Mouse (Mus musculus): Measurements from ENCODE around the gene Dnah10. TPM values are rescaled to one million over a fixed set of nuclear protein-coding genes. Genes with fewer than 3 reads are reported as not detected.
"Not testable (repeated sequence)": the region's sequence is repeated elsewhere in the genome, so short reads cannot be mapped to it uniquely, and the experiment has no call there.

Dnah10 gene
- polyA plus RNA-seq, 1 experiment, result 0.38 TPM

- Histone ChIP-seq H3K27ac (ENCODE audit: control insufficient read depth, insufficient read depth, low read length) (no peak overlapping the region), H3K36me3 (ENCODE audit: control insufficient read depth, insufficient read depth, low read length) (no peaks in the 10 kb centered on the region), H3K4me3 (ENCODE audit: control insufficient read depth, insufficient read depth, low read length) (no peak overlapping the region), H3K4me1 (replicated peaks; ENCODE audit: control insufficient read depth, insufficient read depth, low read length) (no peaks in the 10 kb centered on the region), H3K27me3 (ENCODE audit: control insufficient read depth, insufficient read depth, low read length) (no peaks in the 10 kb centered on the region)
- TF ChIP-seq POLR2A (IDR thresholded peaks at IDR 0.05; ENCODE audit: control insufficient read depth, extremely low read depth, insufficient read depth, low read length, poor library complexity) (no peak), CTCF (IDR thresholded peaks at IDR 0.05; ENCODE audit: borderline replicate concordance, control insufficient read depth, extremely low read depth, insufficient read depth, low read length, poor library complexity) (no peak)
- 91% methylated on average over 9 of the region's 9 CpGs for WGBS
- no peak for DNase-seq
These were observed 26.8 kb downstream of the Dnah10 start for GRCm38 (mm10) chr5:124751656-124752055.

DNA sequence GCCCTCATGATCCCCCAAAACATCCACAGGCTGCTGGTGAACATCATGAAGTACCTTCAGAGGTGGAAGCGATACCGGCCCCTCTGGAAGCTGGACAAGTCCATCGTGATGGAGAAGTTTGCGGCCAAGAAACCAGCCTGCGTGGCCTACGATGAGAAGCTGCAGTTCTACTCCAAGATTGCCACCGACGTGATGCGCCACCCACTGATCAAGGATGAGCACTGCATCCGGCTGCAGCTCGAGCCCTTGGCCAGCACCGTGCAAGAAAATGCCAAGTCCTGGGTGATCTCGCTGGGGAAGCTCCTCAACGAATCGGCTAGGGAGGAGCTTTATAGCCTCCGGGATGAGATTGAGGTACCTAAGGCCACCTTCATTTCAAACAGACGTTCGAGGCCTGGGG lies 36.1 kb downstream of the Dnah10 start:
- TF ChIP-seq CTCF (IDR thresholded peaks at IDR 0.05; ENCODE audit: borderline replicate concordance, control insufficient read depth, extremely low read depth, insufficient read depth, low read length, poor library complexity) (peak; percentile 70; the same call in 1 of the 2 replicates), POLR2A (IDR thresholded peaks at IDR 0.05; ENCODE audit: control insufficient read depth, extremely low read depth, insufficient read depth, low read length, poor library complexity) (no peak)

DNA sequence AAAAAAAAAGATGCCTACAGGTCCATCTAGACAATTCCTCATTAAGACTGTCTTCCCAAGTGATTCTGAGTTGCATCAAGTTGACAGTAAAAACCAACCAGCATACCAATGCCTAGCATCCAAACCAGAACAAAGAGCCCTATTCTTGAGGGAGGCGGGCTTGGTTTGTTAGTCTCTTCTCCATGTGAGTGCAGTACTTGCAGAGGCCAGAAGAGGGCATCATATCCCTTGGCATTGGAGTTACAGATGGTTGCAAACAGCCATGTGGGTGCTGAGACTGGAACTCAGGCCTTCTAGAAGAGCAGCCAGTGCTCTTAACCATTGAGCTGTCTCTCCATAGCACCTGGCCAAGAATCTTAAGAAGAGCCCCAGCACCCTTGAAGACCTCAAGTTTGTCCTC lies 36.9 kb downstream of the Dnah10 start:
- Histone ChIP-seq H3K4me3 (ENCODE audit: control insufficient read depth, insufficient read depth, low read length) (no peak overlapping the region), H3K4me1 (replicated peaks; ENCODE audit: control insufficient read depth, insufficient read depth, low read length) (no peaks in the 10 kb centered on the region), H3K36me3 (ENCODE audit: control insufficient read depth, insufficient read depth, low read length) (no peaks in the 10 kb centered on the region), H3K27ac (ENCODE audit: control insufficient read depth, insufficient read depth, low read length) (no peak overlapping the region), H3K27me3 (ENCODE audit: control insufficient read depth, insufficient read depth, low read length) (no peaks in the 10 kb centered on the region)
- TF ChIP-seq POLR2A (IDR thresholded peaks at IDR 0.05; ENCODE audit: control insufficient read depth, extremely low read depth, insufficient read depth, low read length, poor library complexity), result no peak
- TF ChIP-seq CTCF (IDR thresholded peaks at IDR 0.05; ENCODE audit: borderline replicate concordance, control insufficient read depth, extremely low read depth, insufficient read depth, low read length, poor library complexity), result no peak
- 90% methylated on average over 1 of the region's 1 CpGs for WGBS
- no peak for DNase-seq

More for the DNA sequence above, 36.1 kb downstream of the Dnah10 start:
- DNase-seq, result peak; percentile 41
- H3K4me3 ChIP-seq (ENCODE audit: control insufficient read depth, insufficient read depth, low read length), result no peak overlapping the region
- H3K27me3 ChIP-seq (ENCODE audit: control insufficient read depth, insufficient read depth, low read length), result no peaks in the 10 kb centered on the region
- 60% methylated on average over 18 of the region's 18 CpGs for WGBS
- H3K4me1 ChIP-seq (replicated peaks; ENCODE audit: control insufficient read depth, insufficient read depth, low read length), result no peaks in the 10 kb centered on the region
- H3K36me3 ChIP-seq (ENCODE audit: control insufficient read depth, insufficient read depth, low read length), result no peaks in the 10 kb centered on the region
- no peak overlapping the region for H3K27ac ChIP-seq (ENCODE audit: control insufficient read depth, insufficient read depth, low read length)

- Histone ChIP-seq H3K27me3 (ENCODE audit: control insufficient read depth, insufficient read depth, low read length) (no peaks in the 10 kb centered on the region), H3K36me3 (ENCODE audit: control insufficient read depth, insufficient read depth, low read length) (no peaks in the 10 kb centered on the region), H3K4me3 (ENCODE audit: control insufficient read depth, insufficient read depth, low read length) (no peak overlapping the region), H3K4me1 (replicated peaks; ENCODE audit: control insufficient read depth, insufficient read depth, low read length) (no peaks in the 10 kb centered on the region), H3K27ac (ENCODE audit: control insufficient read depth, insufficient read depth, low read length) (no peak overlapping the region)
- DNase-seq, result no peak
- 67% methylated on average over 3 of the region's 3 CpGs for WGBS
- TF ChIP-seq CTCF (IDR thresholded peaks at IDR 0.05; ENCODE audit: borderline replicate concordance, control insufficient read depth, extremely low read depth, insufficient read depth, low read length, poor library complexity) (no peak), POLR2A (IDR thresholded peaks at IDR 0.05; ENCODE audit: control insufficient read depth, extremely low read depth, insufficient read depth, low read length, poor library complexity) (no peak)
These were observed 49.7 kb downstream of the Dnah10 start for GRCm38 (mm10) chr5:124774552-124774951.

DNA sequence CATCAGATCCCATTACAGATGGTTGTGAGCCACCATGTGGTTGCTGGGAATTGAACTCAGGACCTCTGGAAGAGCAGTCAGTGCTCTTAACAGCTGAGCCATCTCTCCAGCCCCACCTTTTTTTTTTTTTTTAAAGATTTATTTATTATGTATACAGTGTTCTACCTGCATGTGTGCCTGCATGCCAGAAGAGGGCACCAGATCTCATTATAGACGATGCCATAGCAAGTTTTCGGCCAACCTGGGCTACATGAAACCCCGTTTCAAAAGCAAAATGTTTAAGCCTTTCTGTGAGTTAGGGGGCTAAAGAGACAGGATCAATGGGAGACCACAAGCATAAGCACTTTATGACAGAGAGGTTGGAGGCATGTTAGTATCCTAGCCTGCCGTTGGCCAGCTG lies 51.4 kb downstream of the Dnah10 start:
- not testable (repeated sequence) for H3K27me3 ChIP-seq (ENCODE audit: control insufficient read depth, insufficient read depth, low read length); H3K27ac ChIP-seq (ENCODE audit: control insufficient read depth, insufficient read depth, low read length); H3K4me1 ChIP-seq (replicated peaks; ENCODE audit: control insufficient read depth, insufficient read depth, low read length); H3K4me3 ChIP-seq (ENCODE audit: control insufficient read depth, insufficient read depth, low read length); H3K36me3 ChIP-seq (ENCODE audit: control insufficient read depth, insufficient read depth, low read length); DNase-seq
- WGBS, result 82% methylated on average over 4 of the region's 4 CpGs

GRCm38 (mm10) chr5:124777178-124777709 lies 52.4 kb downstream of the Dnah10 start:
- no peak overlapping the region for H3K4me3 ChIP-seq (ENCODE audit: control insufficient read depth, insufficient read depth, low read length)
- no peaks in the 10 kb centered on the region for H3K4me1 ChIP-seq (replicated peaks; ENCODE audit: control insufficient read depth, insufficient read depth, low read length)
- DNase-seq, result peak; percentile 45
- no peak overlapping the region for H3K27ac ChIP-seq (ENCODE audit: control insufficient read depth, insufficient read depth, low read length)
- H3K27me3 ChIP-seq (ENCODE audit: control insufficient read depth, insufficient read depth, low read length), result no peaks in the 10 kb centered on the region
- peak; percentile 74; the same call in 1 of the 2 replicates for TF ChIP-seq CTCF (IDR thresholded peaks at IDR 0.05; ENCODE audit: borderline replicate concordance, control insufficient read depth, extremely low read depth, insufficient read depth, low read length, poor library complexity)
- TF ChIP-seq POLR2A (IDR thresholded peaks at IDR 0.05; ENCODE audit: control insufficient read depth, extremely low read depth, insufficient read depth, low read length, poor library complexity), result no peak
- H3K36me3 ChIP-seq (ENCODE audit: control insufficient read depth, insufficient read depth, low read length), result no peaks in the 10 kb centered on the region
- 52% methylated on average over 6 of the region's 6 CpGs for WGBS

- no peak for TF ChIP-seq CTCF (IDR thresholded peaks at IDR 0.05; ENCODE audit: borderline replicate concordance, control insufficient read depth, extremely low read depth, insufficient read depth, low read length, poor library complexity)
- no peak for TF ChIP-seq POLR2A (IDR thresholded peaks at IDR 0.05; ENCODE audit: control insufficient read depth, extremely low read depth, insufficient read depth, low read length, poor library complexity)
- WGBS, result 93% methylated on average over 7 of the region's 7 CpGs
These were observed 55.0 kb downstream of the Dnah10 start for GRCm38 (mm10) chr5:124779926-124780325.

More at GRCm38 (mm10) chr5:124779926-124780325, 55.0 kb downstream of the Dnah10 start:
- Histone ChIP-seq H3K4me3 (ENCODE audit: control insufficient read depth, insufficient read depth, low read length) (no peak overlapping the region), H3K36me3 (ENCODE audit: control insufficient read depth, insufficient read depth, low read length) (no peaks in the 10 kb centered on the region), H3K27me3 (ENCODE audit: control insufficient read depth, insufficient read depth, low read length) (no peaks in the 10 kb centered on the region), H3K4me1 (replicated peaks; ENCODE audit: control insufficient read depth, insufficient read depth, low read length) (no peaks in the 10 kb centered on the region), H3K27ac (ENCODE audit: control insufficient read depth, insufficient read depth, low read length) (no peak overlapping the region)
- DNase-seq, result no peak

Measured in thymus, adult 2 months (tissue).